Mouse (Mus musculus): ENCODE results near the gene Adig. TPM values are rescaled to one million over a fixed set of nuclear protein-coding genes. Genes with fewer than 3 reads are reported as not detected.
A peak's percentile ranks its signal among the peaks of the same experiment; 100 is the strongest.

Gene Adig
- 1.1 and 1.9 TPM in 2 replicates for polyA plus RNA-seq (2015; fragmentation: Nextera tagmentation; extraction: Ambion mirVana)

DNA sequence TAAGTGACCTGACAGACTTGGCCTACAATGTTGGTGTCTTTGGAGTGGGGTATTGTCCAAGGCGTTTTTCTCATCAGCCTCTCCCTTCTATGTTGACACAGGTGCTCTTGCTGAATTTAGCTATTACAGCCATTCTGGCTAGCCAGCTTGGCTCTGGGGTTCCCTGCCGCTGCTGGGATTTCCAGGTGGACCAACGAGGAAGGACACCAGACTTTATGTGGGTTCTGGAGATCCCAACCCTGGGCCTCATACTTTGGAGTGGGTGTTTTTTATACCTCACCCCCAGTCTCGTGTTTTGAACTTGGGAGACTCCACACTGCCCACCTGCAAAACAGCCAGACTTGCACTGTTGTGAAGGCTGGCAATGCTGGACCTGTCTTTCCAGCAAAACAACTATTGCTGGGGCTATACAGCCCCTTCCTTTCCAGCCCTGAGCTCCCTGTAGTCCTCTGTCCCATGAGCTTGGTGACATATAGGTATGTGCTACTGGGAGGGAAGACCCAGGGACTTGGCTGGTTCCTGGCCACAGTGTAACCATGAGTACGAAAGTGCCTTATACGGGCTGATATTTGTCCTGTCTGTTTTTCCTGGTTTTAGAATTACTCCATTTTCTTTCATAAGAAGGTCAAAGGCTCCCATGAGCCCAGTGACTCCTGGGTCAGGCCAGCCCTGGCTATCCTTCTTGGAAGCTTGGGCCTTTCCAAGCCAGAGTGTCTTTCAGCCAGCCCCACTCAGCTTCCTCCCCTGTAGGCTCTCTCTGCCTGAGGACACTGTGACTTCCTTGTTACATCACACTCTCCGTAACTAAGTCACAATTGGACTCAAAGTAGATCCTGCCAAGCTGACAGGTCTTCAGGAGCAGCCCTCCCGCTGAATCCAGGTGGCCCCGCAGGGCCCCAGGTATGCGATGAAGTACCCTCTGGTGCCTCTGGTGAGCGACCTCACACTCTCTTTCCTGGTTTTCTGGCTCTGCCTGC is at the start of gene Adig:
Gene Adig, plus strand, starts transcription at position 777 of the 977 bp plus-strand sequence.
- Histone ChIP-seq H3K27ac (replicated peaks) (0 out of 2 replicates have a peak within 1 kb of the TSS, but pooled peaks have one; percentile 17), H3K4me1 (0 out of 2 replicates have a peak, but pooled peaks cover 7% of the 10 kb centered on the region), H3K27me3 (no peaks in the 10 kb centered on the region), H3K9ac (no peak within 1 kb of the TSS), H3K36me3 (peaks cover 9% of the 10 kb centered on the region; the same call in 1 of the 2 replicates), H3K4me2 (replicated peaks) (no peak within 1 kb of the TSS), H3K9me3 (replicated peaks) (no peaks in the 10 kb centered on the region), H3K4me3 (replicated peaks) (no peak within 1 kb of the TSS)
- 65% methylated on average over 11 of the region's 11 CpGs for WGBS
- ATAC-seq (ENCODE audit: insufficient number of reproducible peaks, low FRiP score, low TSS enrichment, low read depth), result no peak

DNA sequence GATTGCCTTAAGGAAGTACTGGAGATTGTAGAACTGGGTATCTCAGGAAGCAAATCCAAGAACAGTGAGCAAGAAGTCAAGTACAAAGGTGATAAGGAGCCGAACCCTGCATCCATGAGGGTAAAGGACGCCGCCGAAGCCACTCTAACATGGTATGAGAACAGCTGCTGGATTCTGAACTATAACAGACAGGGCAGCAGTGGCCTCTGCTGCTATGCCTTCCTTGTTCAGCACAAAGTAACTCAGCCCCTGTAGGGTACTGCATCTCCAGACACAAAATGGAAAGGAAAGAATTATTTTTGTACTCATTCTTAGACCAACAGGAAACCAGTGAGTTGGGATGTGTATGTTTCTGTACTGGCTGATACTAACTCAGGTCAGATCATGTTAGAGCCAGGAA is 46.0 kb upstream of the Adig start:
- WGBS, result 93% methylated on average over 4 of the region's 4 CpGs
- Histone ChIP-seq H3K36me3 (peaks cover 48% of the 10 kb centered on the region), H3K9ac (no peak overlapping the region), H3K4me3 (replicated peaks) (no peak overlapping the region), H3K27ac (replicated peaks) (no peak overlapping the region), H3K9me3 (replicated peaks) (no peaks in the 10 kb centered on the region), H3K27me3 (no peaks in the 10 kb centered on the region), H3K4me1 (no peaks in the 10 kb centered on the region), H3K4me2 (replicated peaks) (no peak overlapping the region)
- ATAC-seq (ENCODE audit: insufficient number of reproducible peaks, low FRiP score, low TSS enrichment, low read depth), result no peak

DNA sequence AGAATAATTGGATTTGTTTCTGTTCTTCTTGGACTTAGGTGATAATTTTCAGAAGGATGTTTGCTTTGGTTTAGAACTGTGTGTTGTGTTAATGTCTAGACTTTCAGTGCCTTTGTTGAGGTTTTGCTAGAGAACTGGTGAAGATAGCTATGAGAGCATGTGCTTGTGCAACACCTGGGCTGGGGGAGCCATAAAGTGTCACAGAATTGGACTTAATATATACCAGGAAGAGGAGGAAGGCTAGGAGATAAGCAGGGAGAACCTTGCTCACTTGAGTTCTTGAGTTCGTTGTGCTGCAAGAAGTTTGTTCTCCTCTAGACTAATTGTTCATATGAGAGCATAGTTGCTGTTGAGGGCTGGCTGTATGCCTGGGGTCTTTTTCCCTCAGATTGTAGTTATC is 44.8 kb upstream of the Adig start:
- WGBS, result 95% methylated on average over 1 of the region's 1 CpGs
- Histone ChIP-seq H3K4me1 (no peaks in the 10 kb centered on the region), H3K9me3 (replicated peaks) (no peaks in the 10 kb centered on the region), H3K4me2 (replicated peaks) (no peak overlapping the region), H3K4me3 (replicated peaks) (no peak overlapping the region), H3K27me3 (no peaks in the 10 kb centered on the region), H3K36me3 (peaks cover 56% of the 10 kb centered on the region), H3K27ac (replicated peaks) (no peak overlapping the region), H3K9ac (no peak overlapping the region)
- no peak for ATAC-seq (ENCODE audit: insufficient number of reproducible peaks, low FRiP score, low TSS enrichment, low read depth)

DNA sequence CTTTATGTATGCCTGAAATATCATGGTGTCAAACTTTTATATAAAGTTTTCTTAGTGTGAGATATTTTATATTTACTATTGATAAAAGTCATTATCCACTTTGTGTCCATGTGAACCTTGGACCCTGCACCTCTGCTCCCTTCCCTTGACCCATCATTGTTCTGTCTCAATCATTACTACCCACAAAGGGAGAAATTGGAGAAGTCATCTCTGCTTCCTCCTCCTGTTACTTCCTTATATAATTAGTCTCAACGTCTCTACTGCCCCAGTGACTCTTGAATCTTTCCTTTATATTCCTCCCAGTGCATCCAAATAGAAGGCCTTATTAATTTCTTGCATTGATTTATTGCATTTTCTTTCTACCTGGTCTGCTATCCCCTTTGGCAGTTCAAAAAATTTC is 40.0 kb upstream of the Adig start:
- Histone ChIP-seq H3K27ac (replicated peaks) (no peak overlapping the region), H3K27me3 (no peaks in the 10 kb centered on the region), H3K9ac (no peak overlapping the region), H3K9me3 (replicated peaks) (no peaks in the 10 kb centered on the region), H3K4me3 (replicated peaks) (no peak overlapping the region), H3K36me3 (peaks cover 78% of the 10 kb centered on the region), H3K4me1 (no peaks in the 10 kb centered on the region), H3K4me2 (replicated peaks) (no peak overlapping the region)
- ATAC-seq (ENCODE audit: insufficient number of reproducible peaks, low FRiP score, low TSS enrichment, low read depth), result no peak
- 67% methylated on average over 1 of the region's 1 CpGs for WGBS

DNA sequence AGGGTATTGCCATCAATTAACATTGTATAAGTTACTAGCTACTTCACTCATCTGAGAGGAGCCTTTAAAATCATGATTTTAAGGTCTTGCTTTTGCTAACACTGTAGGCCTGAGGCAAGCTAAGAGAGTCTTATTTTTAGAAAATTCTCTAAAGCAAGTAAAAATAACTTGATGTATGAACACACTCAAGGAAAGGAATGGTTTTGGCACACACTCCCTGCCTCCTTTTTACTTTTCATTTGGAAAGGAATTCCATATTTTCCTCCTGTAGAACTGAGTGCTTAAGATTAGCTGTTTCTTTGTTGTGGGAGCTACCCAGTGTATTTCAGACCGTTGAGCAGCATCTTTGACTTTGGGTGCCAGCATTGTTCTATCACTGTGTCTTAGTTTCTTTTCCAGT is 28.3 kb upstream of the Adig start:
- Histone ChIP-seq H3K4me1 (no peaks in the 10 kb centered on the region), H3K4me3 (replicated peaks) (no peak overlapping the region), H3K36me3 (peaks cover 45% of the 10 kb centered on the region), H3K4me2 (replicated peaks) (no peak overlapping the region), H3K27ac (replicated peaks) (no peak overlapping the region), H3K27me3 (no peaks in the 10 kb centered on the region), H3K9ac (no peak overlapping the region), H3K9me3 (replicated peaks) (no peaks in the 10 kb centered on the region)
- ATAC-seq (ENCODE audit: insufficient number of reproducible peaks, low FRiP score, low TSS enrichment, low read depth), result no peak
- 80% methylated on average over 1 of the region's 1 CpGs for WGBS

DNA sequence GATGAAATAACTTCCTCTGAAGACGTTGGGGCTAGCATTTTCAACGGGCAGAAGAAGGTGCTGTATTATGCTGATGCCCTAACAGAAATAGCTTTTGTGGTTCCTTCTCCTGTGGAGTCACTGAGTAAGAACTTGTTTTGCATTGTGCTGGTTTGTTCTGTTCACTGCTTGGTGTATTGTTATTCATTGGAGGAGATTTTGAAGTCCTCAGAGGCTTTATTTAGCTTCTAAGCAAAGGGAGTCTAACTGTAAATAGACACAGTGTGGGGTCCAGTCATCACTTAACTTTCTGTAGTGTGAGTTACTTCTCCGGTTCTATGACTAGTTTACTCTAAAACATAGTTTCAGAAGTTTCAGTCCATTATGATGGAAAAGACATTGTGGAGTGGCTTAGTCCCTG is 24.8 kb upstream of the Adig start:
- Histone ChIP-seq H3K9ac (no peak overlapping the region), H3K27ac (replicated peaks) (no peak overlapping the region), H3K4me1 (no peaks in the 10 kb centered on the region), H3K4me3 (replicated peaks) (no peak overlapping the region), H3K36me3 (peaks cover 48% of the 10 kb centered on the region), H3K9me3 (replicated peaks) (no peaks in the 10 kb centered on the region), H3K27me3 (no peaks in the 10 kb centered on the region), H3K4me2 (replicated peaks) (no peak overlapping the region)
- WGBS, result 82% methylated on average over 3 of the region's 3 CpGs
- no peak for ATAC-seq (ENCODE audit: insufficient number of reproducible peaks, low FRiP score, low TSS enrichment, low read depth)

DNA sequence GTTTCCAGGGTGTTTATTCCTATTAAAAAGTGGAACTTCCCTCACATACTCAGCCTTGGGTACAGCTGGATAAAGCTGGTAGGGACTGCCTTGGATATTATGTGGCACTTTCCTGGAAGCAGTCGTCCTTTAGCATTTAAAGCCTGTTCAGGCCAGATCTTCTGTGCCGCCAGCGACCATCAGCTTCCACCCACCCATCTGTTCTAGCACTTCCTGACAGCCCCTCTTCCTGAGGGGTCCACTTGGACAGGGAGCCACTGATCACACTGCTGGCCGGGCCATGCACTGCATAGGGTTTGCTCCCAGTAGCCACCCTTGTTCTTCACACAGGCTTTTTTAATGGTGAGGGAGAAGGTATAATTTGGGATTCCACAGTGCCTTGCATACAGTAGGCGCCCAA is 4.0 kb upstream of the Adig start:
- ATAC-seq (ENCODE audit: insufficient number of reproducible peaks, low FRiP score, low TSS enrichment, low read depth), result no peak
- Histone ChIP-seq H3K4me3 (replicated peaks) (no peak overlapping the region), H3K9ac (no peak overlapping the region), H3K4me2 (replicated peaks) (no peak overlapping the region), H3K9me3 (replicated peaks) (no peaks in the 10 kb centered on the region), H3K27me3 (no peaks in the 10 kb centered on the region), H3K27ac (replicated peaks) (no peak overlapping the region), H3K36me3 (peaks cover 38% of the 10 kb centered on the region), H3K4me1 (0 out of 2 replicates have a peak, but pooled peaks cover 7% of the 10 kb centered on the region)
- WGBS, result 81% methylated on average over 5 of the region's 5 CpGs

DNA sequence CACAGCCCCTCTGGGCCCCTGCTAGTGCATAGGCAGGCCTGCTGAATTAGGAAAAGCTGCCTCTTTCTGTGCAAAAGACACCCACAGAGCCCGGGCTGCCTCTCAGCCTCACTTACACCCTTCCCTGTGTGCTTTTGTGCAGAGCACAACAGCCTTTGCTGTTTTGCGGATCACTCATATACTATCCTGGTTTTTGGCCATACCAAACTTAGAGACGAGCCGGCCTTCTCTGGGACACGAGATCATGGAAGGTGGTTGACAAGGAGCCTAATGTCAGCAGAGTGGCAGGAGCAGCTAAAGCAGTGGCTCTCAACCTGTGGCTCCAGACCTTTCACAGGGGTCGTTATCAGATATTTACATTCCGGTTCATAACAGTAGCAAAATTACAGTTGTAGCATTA is 814 bp downstream of the Adig start:
- H3K4me1 ChIP-seq, result 0 out of 2 replicates have a peak, but pooled peaks cover 7% of the 10 kb centered on the region
- H3K36me3 ChIP-seq, result no peaks in the 10 kb centered on the region
- 0 out of 2 replicates have a peak overlapping the region, but pooled peaks have one; percentile 17 for H3K27ac ChIP-seq (replicated peaks)
- no peaks in the 10 kb centered on the region for H3K27me3 ChIP-seq
- ATAC-seq (ENCODE audit: insufficient number of reproducible peaks, low FRiP score, low TSS enrichment, low read depth), result no peak
- no peak overlapping the region for H3K4me2 ChIP-seq (replicated peaks)
- 80% methylated on average over 7 of the region's 7 CpGs for WGBS
- H3K4me3 ChIP-seq (replicated peaks), result no peak overlapping the region
- H3K9me3 ChIP-seq (replicated peaks), result no peaks in the 10 kb centered on the region
- H3K9ac ChIP-seq, result no peak overlapping the region

DNA sequence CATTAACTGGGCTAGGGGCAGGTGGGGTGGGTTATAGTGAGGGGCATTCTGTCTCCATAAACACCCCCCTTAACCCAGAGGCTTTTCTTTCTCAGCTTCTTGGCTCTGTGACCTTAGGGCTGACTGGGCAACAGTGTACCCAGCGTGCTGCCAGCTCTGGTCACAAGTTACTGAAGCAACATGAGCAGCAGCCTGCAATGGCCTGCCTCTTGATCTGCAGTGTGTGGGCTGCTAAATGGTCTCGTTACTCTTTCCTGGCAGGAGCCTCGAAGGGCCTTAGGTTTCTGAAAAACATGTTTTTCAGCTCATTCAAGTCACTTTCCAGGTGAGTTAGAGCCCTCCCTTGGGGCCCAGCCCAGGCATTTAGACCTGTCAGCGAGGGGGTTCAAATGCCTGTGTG is 1.3 kb downstream of the Adig start:
- ATAC-seq (ENCODE audit: insufficient number of reproducible peaks, low FRiP score, low TSS enrichment, low read depth), result no peak
- H3K27ac ChIP-seq (replicated peaks), result 0 out of 2 replicates have a peak overlapping the region, but pooled peaks have one; percentile 17
- 0 out of 2 replicates have a peak, but pooled peaks cover 7% of the 10 kb centered on the region for H3K4me1 ChIP-seq
- no peak overlapping the region for H3K9ac ChIP-seq
- no peaks in the 10 kb centered on the region for H3K27me3 ChIP-seq
- H3K4me2 ChIP-seq (replicated peaks), result no peak overlapping the region
- no peaks in the 10 kb centered on the region for H3K36me3 ChIP-seq
- no peaks in the 10 kb centered on the region for H3K9me3 ChIP-seq (replicated peaks)
- 45% methylated on average over 4 of the region's 4 CpGs for WGBS
- H3K4me3 ChIP-seq (replicated peaks), result no peak overlapping the region

DNA sequence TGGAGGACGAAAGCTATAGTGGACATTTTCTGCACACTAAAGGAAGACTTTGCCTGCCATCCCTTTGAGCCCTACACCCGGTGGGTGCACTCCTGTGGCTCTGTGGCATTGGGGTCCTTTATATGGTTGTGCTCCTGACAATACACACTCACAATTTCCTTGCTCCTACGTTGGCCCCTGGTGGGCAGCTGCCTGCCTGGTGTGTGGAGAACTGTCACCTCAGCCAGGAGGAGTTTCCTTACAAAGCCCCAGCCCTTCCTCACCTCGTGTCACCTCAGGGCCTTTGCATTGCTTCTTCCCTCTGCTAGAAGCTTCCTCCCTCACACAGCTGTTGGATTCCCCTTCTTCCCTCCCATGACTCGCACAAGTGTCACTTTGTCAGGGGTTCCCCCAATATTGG is 4.1 kb downstream of the Adig start:
- H3K4me1 ChIP-seq, result 0 out of 2 replicates have a peak, but pooled peaks cover 4% of the 10 kb centered on the region
- no peaks in the 10 kb centered on the region for H3K36me3 ChIP-seq
- H3K27ac ChIP-seq (replicated peaks), result no peak overlapping the region
- no peaks in the 10 kb centered on the region for H3K9me3 ChIP-seq (replicated peaks)
- no peak for ATAC-seq (ENCODE audit: insufficient number of reproducible peaks, low FRiP score, low TSS enrichment, low read depth)
- no peak overlapping the region for H3K4me3 ChIP-seq (replicated peaks)
- no peaks in the 10 kb centered on the region for H3K27me3 ChIP-seq
- no peak overlapping the region for H3K4me2 ChIP-seq (replicated peaks)
- WGBS, result 81% methylated on average over 5 of the region's 5 CpGs
- no peak overlapping the region for H3K9ac ChIP-seq

DNA sequence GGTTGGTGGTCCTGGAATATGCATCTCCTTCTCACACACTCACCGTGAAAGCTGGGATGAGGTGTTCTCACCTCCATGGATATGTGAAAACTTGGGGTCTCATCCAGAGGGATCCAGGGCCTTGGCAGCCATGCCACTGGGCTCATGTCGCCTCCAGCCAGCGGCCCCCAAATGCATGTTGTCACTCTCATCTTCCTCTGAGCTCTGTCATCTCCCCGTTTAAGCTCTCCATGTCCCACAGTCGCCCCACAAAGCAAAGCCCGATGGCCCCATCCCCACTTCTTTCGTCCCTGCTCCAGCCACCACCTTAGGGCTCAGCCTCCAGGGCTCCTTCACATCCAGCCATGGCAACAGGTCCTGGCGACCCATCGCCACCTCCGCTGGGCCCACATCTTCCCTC is 4.6 kb downstream of the Adig start:
- no peaks in the 10 kb centered on the region for H3K36me3 ChIP-seq
- H3K9ac ChIP-seq, result no peak overlapping the region
- no peak overlapping the region for H3K4me3 ChIP-seq (replicated peaks)
- WGBS, result 89% methylated on average over 10 of the region's 10 CpGs
- no peaks in the 10 kb centered on the region for H3K9me3 ChIP-seq (replicated peaks)
- no peak overlapping the region for H3K4me2 ChIP-seq (replicated peaks)
- H3K27me3 ChIP-seq, result no peaks in the 10 kb centered on the region
- H3K4me1 ChIP-seq, result 0 out of 2 replicates have a peak, but pooled peaks cover 4% of the 10 kb centered on the region
- no peak overlapping the region for H3K27ac ChIP-seq (replicated peaks)
- ATAC-seq (ENCODE audit: insufficient number of reproducible peaks, low FRiP score, low TSS enrichment, low read depth), result no peak
